ENCODE assay signal across 18 mouse cellular contexts in the genomic region with DNA sequence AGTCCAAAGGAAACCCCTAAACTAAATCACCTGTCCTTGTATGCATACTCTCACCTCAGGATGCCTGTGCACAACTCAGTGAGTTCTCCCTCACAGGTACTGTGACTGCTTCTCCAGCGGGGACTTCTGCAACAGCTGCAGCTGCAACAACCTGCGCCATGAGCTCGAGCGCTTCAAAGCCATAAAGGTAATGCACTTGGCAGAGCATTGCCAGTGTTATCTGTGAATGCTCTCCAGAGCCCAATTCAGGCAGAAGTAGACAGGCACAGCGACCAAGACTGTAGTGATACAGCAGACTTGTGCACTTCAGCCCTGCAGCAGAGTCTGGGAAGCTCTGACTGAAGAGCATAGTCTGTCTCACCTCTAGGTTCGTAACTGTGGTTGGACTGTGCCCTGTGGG. TPM values are rescaled to one million over a fixed set of nuclear protein-coding genes. Genes with fewer than 3 reads are reported as not detected.
"Had no signal": no experiment of that assay in that cellular context is flagged by ENCODE, and none has a peak within 500 bp of the region (broad histone marks: within the 10 kb centered on the region; RNA-seq: fewer than 3 reads in every experiment).

No protein-coding gene starts in this region.

- H3K4me1 ChIP-seq: lung, embryonic 15.5 days; midbrain, embryonic 13.5 days; midbrain, embryonic 15.5 days; neural tube, embryonic 13.5 days; stomach, embryonic 15.5 days had no signal

- H3K4me3 ChIP-seq: lung, embryonic 15.5 days; megakaryocyte, embryonic 14.5 days; midbrain, embryonic 13.5 days; midbrain, embryonic 15.5 days; neural tube, embryonic 13.5 days; stomach, embryonic 15.5 days had no signal

- ATAC-seq: lung, postnatal 0 days; midbrain, embryonic 13.5 days; midbrain, embryonic 15.5 days had no signal

- H3K9me3 ChIP-seq: lung, embryonic 15.5 days; midbrain, embryonic 13.5 days; midbrain, embryonic 15.5 days; neural tube, embryonic 13.5 days; stomach, embryonic 15.5 days had no signal

- H3K9ac ChIP-seq: lung, embryonic 15.5 days; midbrain, embryonic 13.5 days; midbrain, embryonic 15.5 days; neural tube, embryonic 13.5 days; stomach, embryonic 15.5 days had no signal

- H3K27ac ChIP-seq: lung, embryonic 15.5 days; macrophage; midbrain, embryonic 13.5 days; midbrain, embryonic 15.5 days; neural tube, embryonic 13.5 days; stomach, embryonic 15.5 days; stomach, postnatal 0 days had no signal

- H3K36me3 ChIP-seq: lung, embryonic 15.5 days; midbrain, embryonic 13.5 days; midbrain, embryonic 15.5 days; neural tube, embryonic 13.5 days; stomach, embryonic 15.5 days had no signal

- H3K27me3 ChIP-seq: lung, embryonic 15.5 days; midbrain, embryonic 13.5 days; midbrain, embryonic 15.5 days; neural tube, embryonic 13.5 days; stomach, embryonic 15.5 days had no signal

- DNase-seq: lung, adult 2 months; lung, postnatal 14 days; right cerebral cortex, postnatal 14 days; thymus, adult 2 months; thymus, postnatal 25 days; thymus, postnatal 4 days had no signal

- H3K4me2 ChIP-seq: lung, embryonic 15.5 days; midbrain, embryonic 11.5 days; midbrain, embryonic 13.5 days; midbrain, embryonic 15.5 days; neural tube, embryonic 13.5 days; stomach, embryonic 15.5 days had no signal

RNA-seq across cellular contexts. Expression of a gene that starts 12.0 kb away (rescaled TPM):
- total RNA-seq: monocyte, adult 5-6 weeks; neutrophil, adult 5-6 weeks had no signal
- polyA plus RNA-seq: macrophage had no signal

RNA-seq across cellular contexts. Expression of a gene that starts 13.7 kb away (rescaled TPM):
- polyA plus RNA-seq: neural tube, embryonic 13.5 days had no signal
